Mouse (Mus musculus) heart, embryonic 14.5 days (tissue): ENCODE measurements around the gene Helq. TPM values are rescaled to one million over a fixed set of nuclear protein-coding genes. Genes with fewer than 3 reads are reported as not detected.

Experiments used
- ATAC-seq: fragments of 200-750 bp; cut with Nextera tagmentation; 2 replicates; pipeline ENCODE4 v1.8.0; 2017; ENCODE audit warnings: low read depth, moderate TSS enrichment; ENCODE audit not compliant: insufficient number of reproducible peaks, insufficient read depth, low FRiP score
- H3K27ac ChIP-seq, 2 experiments: fragments of 200-500 bp in 1 of 2; fragments of 300-500 bp in 1 of 2; sonication (generic) in 1 of 2; replicated peaks in 1 of 2; 2 replicates each; pipeline ENCODE4 v1.5.1; 2012 to 2014; ENCODE audit warnings: low read depth in 2 of 2, low read length in 2 of 2, control low read depth in 1 of 2, mild to moderate bottlenecking in 1 of 2, mixed read lengths in 1 of 2; ENCODE audit not compliant: control insufficient read depth in 1 of 2, insufficient read depth in 1 of 2
- H3K27me3 ChIP-seq: fragments of 300-500 bp; sonication (generic); 2 replicates; pipeline ENCODE4 v1.6.1; 2014; ENCODE audit warnings: mild to moderate bottlenecking, low read length, control low read depth; ENCODE audit not compliant: control insufficient read depth, insufficient read depth
- H3K36me3 ChIP-seq: fragments of 300-500 bp; sonication (generic); 2 replicates; pipeline ENCODE4 v1.6.1; 2014; ENCODE audit warnings: mild to moderate bottlenecking, control low read depth, low read length, mixed read lengths; ENCODE audit not compliant: control insufficient read depth, insufficient read depth
- H3K4me1 ChIP-seq, 2 experiments: fragments of 200-500 bp in 1 of 2; fragments of 300-500 bp in 1 of 2; sonication (generic) in 1 of 2; 2 replicates each; pipeline ENCODE4 v1.6.1; 2012 to 2014; ENCODE audit warnings: low read length in 2 of 2, control low read depth in 1 of 2, mixed read lengths in 1 of 2; ENCODE audit not compliant: control insufficient read depth in 2 of 2, insufficient read depth in 2 of 2
- H3K4me2 ChIP-seq: fragments of 300-500 bp; sonication (generic); 2 replicates; pipeline ENCODE4 v1.6.1; 2014; ENCODE audit warnings: mild to moderate bottlenecking, low read length
- H3K4me3 ChIP-seq, 2 experiments: fragments of 200-500 bp in 1 of 2; fragments of 300-500 bp in 1 of 2; sonication (generic) in 1 of 2; 2 replicates each; pipeline ENCODE4 v1.5.1; 2012 to 2014; ENCODE audit warnings: low read length in 2 of 2, mild to moderate bottlenecking in 2 of 2, control low read depth in 1 of 2, low read depth in 1 of 2, moderate library complexity in 1 of 2; ENCODE audit not compliant: control insufficient read depth in 1 of 2, insufficient read depth in 1 of 2
- H3K9ac ChIP-seq: fragments of 300-500 bp; sonication (generic); 2 replicates; pipeline ENCODE4 v1.6.1; 2014; ENCODE audit warnings: mild to moderate bottlenecking, low read length
- H3K9me3 ChIP-seq: fragments of 300-500 bp; sonication (generic); 2 replicates; pipeline ENCODE4 v1.6.1; 2016; ENCODE audit warnings: low read length, control low read depth; ENCODE audit not compliant: control insufficient read depth
- WGBS: fragments of 180-500 bp; shearing (Covaris S2); extraction: QIAGEN DNeasy Blood & Tissue Kit; methylation state at CpG from one replicate; pipeline ENCODE4 v1.1.7; 2014; 5-methylcytosine and 5-hydroxymethylcytosine counted together
- polyA plus RNA-seq: library from polyadenylated mRNA; unstranded; fragments of >200 nt; fragmentation: Nextera tagmentation; extraction: Ambion mirVana; gene quantifications from 2 replicates; pipeline ENCODE4 v1.2.1, GENCODE M21; 2014

The Helq gene
- polyA plus RNA-seq, 1 experiment from 2014 or later, result 12.2 TPM

- Histone ChIP-seq H3K4me3 (no peak overlapping the region), H3K27ac (no peak overlapping the region), H3K27me3 (no peaks in the 10 kb centered on the region), H3K4me2 (no peak overlapping the region), H3K9me3 (no peaks in the 10 kb centered on the region), H3K36me3 (no peaks in the 10 kb centered on the region), H3K4me1 (no peaks in the 10 kb centered on the region), H3K9ac (no peak overlapping the region)
- 78% methylated on average over 7 of the region's 7 CpGs for WGBS
- no peak for ATAC-seq
Measured at GRCm38 (mm10) chr5:100753407-100753806, 45.0 kb downstream of the Helq start.

GRCm38 (mm10) chr5:100751655-100752054, 46.7 kb downstream of the Helq start:
- Histone ChIP-seq H3K27ac (no peak overlapping the region), H3K36me3 (no peaks in the 10 kb centered on the region), H3K4me3 (no peak overlapping the region), H3K9me3 (no peaks in the 10 kb centered on the region), H3K9ac (no peak overlapping the region), H3K4me1 (no peaks in the 10 kb centered on the region), H3K27me3 (no peaks in the 10 kb centered on the region), H3K4me2 (no peak overlapping the region)
- 42% methylated on average over 4 of the region's 4 CpGs for WGBS
- no peak for ATAC-seq

GRCm38 (mm10) chr5:100750617-100751255, 47.7 kb downstream of the Helq start:
- WGBS, result 80% methylated on average over 10 of the region's 10 CpGs
- Histone ChIP-seq H3K9me3 (no peaks in the 10 kb centered on the region), H3K27ac (no peak overlapping the region), H3K4me1 (no peaks in the 10 kb centered on the region), H3K4me3 (no peak overlapping the region), H3K36me3 (no peaks in the 10 kb centered on the region), H3K4me2 (no peak overlapping the region), H3K27me3 (no peaks in the 10 kb centered on the region), H3K9ac (no peak overlapping the region)
- ATAC-seq, result no peak

- Histone ChIP-seq H3K27ac (no peak overlapping the region), H3K27me3 (no peaks in the 10 kb centered on the region), H3K9me3 (peaks cover 2% of the 10 kb centered on the region; the same call in 1 of the 2 replicates), H3K9ac (no peak overlapping the region), H3K4me3 (no peak overlapping the region), H3K4me1 (no peaks in the 10 kb centered on the region), H3K36me3 (no peaks in the 10 kb centered on the region), H3K4me2 (no peak overlapping the region)
- 86% methylated on average over 8 of the region's 8 CpGs for WGBS
- no peak for ATAC-seq
Measured at GRCm38 (mm10) chr5:100738802-100739201, 59.6 kb downstream of the Helq start.

GRCm38 (mm10) chr5:100736919-100737318, 61.5 kb downstream of the Helq start:
- no peak overlapping the region for H3K4me3 ChIP-seq
- no peak overlapping the region for H3K27ac ChIP-seq
- H3K4me2 ChIP-seq, result no peak overlapping the region
- no peak overlapping the region for H3K9ac ChIP-seq
- no peaks in the 10 kb centered on the region for H3K27me3 ChIP-seq
- peaks cover 2% of the 10 kb centered on the region; the same call in 1 of the 2 replicates for H3K9me3 ChIP-seq
- H3K4me1 ChIP-seq, result no peaks in the 10 kb centered on the region
- no peak for ATAC-seq
- 52% methylated on average over 8 of the region's 8 CpGs for WGBS
- H3K36me3 ChIP-seq, result no peaks in the 10 kb centered on the region

- ATAC-seq, result no peak
- no peak overlapping the region for H3K27ac ChIP-seq
- no peak overlapping the region for H3K4me3 ChIP-seq
- no peak overlapping the region for H3K4me2 ChIP-seq
- 57% methylated on average over 4 of the region's 4 CpGs for WGBS
- H3K9me3 ChIP-seq, result peaks cover under 1% of the 10 kb centered on the region; the same call in 1 of the 2 replicates
- no peaks in the 10 kb centered on the region for H3K4me1 ChIP-seq
- no peak overlapping the region for H3K9ac ChIP-seq
- no peaks in the 10 kb centered on the region for H3K27me3 ChIP-seq
- H3K36me3 ChIP-seq, result no peaks in the 10 kb centered on the region
Measured at GRCm38 (mm10) chr5:100734535-100734934, 63.9 kb downstream of the Helq start.

- H3K4me2 ChIP-seq, result no peak overlapping the region
- ATAC-seq, result no peak
Measured at GRCm38 (mm10) chr5:100728757-100729156, 69.6 kb downstream of the Helq start.

GRCm38 (mm10) chr5:100726001-100726400, 72.4 kb downstream of the Helq start:
- WGBS, result 81% methylated on average over 4 of the region's 4 CpGs
- H3K4me1 ChIP-seq, result no peaks in the 10 kb centered on the region
- no peak for ATAC-seq
- no peak overlapping the region for H3K9ac ChIP-seq
- no peak overlapping the region for H3K4me3 ChIP-seq
- no peaks in the 10 kb centered on the region for H3K27me3 ChIP-seq
- peaks cover 5% of the 10 kb centered on the region for H3K9me3 ChIP-seq
- no peak overlapping the region for H3K4me2 ChIP-seq
- no peaks in the 10 kb centered on the region for H3K36me3 ChIP-seq
- no peak overlapping the region for H3K27ac ChIP-seq

More at GRCm38 (mm10) chr5:100728757-100729156, 69.6 kb downstream of the Helq start:
- Histone ChIP-seq H3K9ac (no peak overlapping the region), H3K36me3 (no peaks in the 10 kb centered on the region), H3K9me3 (peaks cover 4% of the 10 kb centered on the region), H3K4me1 (no peaks in the 10 kb centered on the region), H3K4me3 (no peak overlapping the region), H3K27me3 (no peaks in the 10 kb centered on the region), H3K27ac (no peak overlapping the region)
- 71% methylated on average over 13 of the region's 13 CpGs for WGBS
